Mouse (Mus musculus): ENCODE data around the gene St3gal6.

Gene St3gal6

DNA sequence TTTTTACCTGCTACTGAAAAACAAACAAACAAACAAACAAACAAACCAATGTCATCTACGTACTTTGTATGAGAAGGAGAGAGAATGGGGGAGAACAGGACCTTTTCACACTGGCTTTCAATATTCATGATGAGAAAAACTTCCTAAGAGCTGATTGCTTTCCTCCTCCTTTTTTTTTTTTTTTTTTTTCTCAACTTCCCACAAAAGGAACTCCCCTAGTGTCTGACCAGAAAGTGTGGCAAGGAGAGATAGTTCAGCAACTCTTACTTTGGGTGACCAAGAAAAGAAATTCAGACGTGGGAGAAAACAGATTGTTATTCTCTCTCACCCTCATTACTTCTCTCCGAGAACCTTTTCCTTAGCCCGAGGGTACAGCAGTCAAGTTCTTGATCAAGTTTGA, 2.9 kb downstream of the St3gal6 start:
- DNase-seq (ENCODE audit: low read depth) = no peak

DNA sequence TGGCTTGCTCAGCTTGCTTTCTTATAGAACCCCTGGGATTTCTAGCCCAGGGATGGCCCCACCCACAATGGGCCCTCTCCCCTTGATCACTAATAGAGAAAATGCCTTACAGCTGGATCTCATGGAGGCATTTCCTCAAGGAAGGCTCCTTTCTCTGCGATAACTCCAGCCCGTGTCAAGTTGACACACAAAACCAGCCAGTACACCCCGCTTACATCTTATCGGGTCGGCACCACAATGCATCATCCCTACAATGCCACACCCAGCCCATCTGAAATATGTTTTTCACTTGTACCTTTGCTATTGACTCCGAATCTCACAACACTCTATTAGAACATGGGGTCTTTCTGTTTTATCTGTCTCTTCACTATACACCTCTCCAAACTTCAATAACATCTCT, 3.6 kb downstream of the St3gal6 start:
- DNase-seq (ENCODE audit: low read depth) = no peak

DNA sequence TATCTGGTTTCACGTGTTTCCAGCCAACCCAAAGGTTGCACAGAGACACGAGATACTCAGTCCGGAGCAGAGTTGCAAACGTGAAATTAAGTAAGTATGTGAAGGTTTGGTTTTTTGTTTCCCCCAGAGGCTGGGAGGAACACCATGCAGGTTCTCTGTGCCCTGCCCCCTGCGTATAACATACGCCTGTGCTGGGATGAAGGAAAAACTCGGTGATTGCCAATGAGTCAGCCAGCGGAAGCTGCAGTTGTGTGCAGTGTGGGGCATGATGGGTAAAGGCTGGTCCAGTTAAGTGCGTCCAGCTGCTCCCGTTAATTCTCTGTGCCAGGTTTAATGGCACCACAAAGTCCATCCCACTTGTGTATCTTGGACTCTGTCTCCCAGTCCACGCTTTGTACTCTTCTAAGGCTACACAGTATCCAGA, 4.4 kb downstream of the St3gal6 start:
- no peak for DNase-seq (ENCODE audit: low read depth)

DNA sequence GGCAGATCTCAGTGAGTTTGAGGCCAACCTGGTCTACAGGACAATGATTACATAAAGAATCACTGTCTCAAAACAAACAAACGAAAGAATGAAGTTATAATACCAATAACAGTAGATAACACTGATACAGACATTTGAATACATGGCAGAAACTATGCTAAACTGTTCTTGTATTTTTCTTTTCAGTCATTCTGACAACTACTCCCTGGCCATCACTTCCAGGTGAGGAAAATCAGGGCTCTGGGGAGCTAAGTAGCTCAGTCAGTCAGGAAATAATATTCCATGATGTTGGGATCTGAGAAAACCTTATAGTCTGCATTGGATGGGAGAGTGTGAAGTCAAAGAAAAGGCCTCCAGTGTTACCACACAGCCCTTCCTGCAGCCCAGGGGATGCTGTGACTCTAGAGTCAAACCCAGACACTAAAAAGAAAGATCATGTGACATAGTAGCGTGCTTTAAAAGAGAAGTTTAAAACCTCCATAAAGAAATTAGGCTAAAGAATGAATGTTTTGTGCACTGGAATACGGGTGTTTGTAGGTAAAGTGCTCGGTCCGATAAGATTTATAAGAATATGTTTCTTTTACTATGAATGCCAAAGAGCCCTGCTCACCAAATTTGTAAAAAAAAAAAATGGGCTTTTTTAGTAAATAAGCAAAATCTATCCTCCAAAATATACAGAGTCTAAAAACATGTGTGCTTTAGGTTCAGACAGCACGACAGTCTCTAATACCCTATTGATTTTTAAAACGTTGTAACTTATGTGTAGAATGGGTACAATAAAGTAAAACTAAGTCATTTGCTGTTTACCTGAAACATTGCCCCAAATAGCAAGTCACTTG, 6.9 kb downstream of the St3gal6 start:
- no peak for DNase-seq (ENCODE audit: low read depth)

DNA sequence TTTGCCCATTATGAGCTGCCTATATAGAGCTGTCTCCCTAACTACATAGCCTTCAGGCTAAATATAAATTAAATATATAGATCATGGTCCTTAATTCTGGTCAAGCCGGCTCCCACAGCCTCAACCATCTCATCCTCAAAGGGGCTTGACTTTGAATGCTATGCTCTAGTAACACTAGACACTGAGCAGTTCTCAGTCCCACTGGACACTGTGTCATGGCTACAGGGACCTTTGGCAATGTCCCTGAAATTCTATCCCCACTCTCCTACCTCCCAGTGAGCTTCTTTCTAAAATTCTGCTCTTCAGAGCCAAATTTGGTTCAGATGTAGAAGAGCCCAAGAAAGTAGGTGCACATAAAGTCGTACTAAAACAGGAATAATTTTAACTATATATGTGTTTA, 7.9 kb downstream of the St3gal6 start:
- no peak for DNase-seq (ENCODE audit: low read depth)

DNA sequence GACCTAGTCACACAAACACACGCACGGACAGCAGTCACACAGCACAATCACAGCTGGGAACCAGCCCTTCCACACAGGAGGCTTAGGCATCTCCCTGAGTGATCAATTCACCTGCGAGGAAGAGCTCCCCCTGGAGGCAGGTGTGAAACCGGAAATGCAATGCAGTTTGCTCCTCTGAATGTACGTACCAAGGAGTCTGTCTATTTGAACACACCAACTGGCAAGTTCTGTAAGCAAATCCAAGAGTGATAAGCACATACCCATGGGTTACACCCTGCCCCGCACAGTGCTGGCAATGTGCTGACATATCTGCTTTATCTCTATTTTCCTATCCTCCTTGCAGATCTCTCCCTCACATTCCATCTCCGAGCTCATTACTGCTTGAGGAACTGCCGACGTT, 9.5 kb downstream of the St3gal6 start:
- DNase-seq (ENCODE audit: low read depth) = peak; percentile 29

DNA sequence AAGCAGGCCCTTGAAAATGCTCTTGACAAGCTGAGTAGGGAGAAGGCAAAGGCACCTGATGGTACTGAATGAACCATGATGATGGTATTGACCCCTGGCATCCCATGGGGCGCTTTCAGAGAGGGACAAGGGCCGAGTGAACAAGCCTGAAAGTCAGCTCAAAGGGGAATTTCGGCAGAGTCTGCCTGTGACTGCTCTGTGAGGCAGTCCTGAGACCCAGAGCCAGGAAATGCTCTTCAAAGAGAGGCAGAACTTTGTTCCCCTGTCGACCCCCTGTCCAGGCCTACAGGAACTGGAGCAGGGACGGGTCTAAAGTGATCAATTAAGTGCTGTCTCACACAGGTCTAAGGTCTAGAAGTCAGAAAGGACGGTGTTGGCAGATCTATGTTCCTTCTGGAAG, 10.3 kb downstream of the St3gal6 start:
- DNase-seq (ENCODE audit: low read depth) = no peak

DNA sequence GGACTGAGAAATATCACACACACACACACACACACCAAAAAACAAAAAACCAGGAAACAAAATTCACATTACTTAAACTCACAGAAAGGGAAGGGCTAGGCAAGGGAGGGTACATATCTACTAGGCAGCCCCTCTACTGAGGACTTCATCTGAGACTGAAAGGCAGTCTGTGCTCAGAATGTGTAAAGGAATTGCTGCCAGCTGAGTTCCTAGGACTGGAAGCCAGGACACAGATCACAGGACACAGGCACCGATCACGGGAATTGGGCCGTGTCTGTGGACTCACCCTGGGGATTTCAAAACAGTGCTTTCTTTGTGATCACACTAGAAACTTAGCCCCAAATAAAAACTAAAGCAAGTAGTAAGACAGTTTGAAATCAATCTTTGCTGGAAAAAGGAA, 11.2 kb downstream of the St3gal6 start:
- peak; percentile 9 for DNase-seq (ENCODE audit: low read depth)

DNA sequence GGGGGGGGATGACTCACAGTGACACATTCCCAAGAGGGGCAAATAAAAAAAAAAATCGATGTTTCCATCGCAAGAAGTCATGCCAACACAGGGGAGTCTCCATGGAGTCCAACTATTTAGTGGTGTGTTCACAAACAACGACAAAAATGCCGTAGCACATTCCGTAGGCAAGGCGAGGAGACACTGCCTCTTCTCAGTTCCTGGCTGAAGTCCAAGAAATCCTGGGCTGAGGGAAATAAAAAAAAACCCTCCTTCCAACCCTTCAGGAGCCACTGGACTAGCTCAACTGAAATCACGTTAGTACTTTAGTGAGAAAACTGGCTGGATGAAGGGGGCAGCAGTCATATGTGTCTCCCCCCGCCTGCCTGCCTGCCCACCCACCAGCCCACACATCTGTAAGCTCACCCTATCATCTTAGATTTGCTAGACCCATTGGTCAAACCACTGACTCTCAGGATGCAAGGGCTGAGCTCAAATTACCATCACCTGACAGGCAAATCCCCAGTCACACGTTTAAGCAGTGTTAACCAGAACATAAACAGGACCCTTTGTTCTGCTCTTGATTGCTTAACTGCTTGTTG, 11.8 kb downstream of the St3gal6 start:
- DNase-seq (ENCODE audit: low read depth) = peak; percentile 67

DNA sequence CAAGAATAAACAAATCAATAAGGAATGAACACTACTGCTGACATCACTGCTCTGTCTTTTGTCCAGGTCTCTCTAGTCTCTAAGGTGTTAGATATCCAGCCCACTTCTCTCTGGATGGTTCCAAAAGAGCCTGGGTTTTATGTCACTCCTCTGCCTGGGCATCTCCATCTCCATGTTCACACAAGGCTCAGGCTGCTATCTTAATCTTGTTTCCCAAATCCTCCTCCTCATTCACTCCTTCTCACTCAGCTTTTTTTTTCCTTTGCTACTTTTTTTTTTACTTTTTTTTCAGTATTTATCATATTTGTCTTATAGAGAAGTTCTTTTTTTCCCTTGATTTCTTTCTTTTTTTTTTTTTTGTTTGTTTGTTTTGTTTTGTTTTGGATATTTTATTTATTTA, 19.1 kb downstream of the St3gal6 start:
- DNase-seq (ENCODE audit: low read depth) = no peak

DNA sequence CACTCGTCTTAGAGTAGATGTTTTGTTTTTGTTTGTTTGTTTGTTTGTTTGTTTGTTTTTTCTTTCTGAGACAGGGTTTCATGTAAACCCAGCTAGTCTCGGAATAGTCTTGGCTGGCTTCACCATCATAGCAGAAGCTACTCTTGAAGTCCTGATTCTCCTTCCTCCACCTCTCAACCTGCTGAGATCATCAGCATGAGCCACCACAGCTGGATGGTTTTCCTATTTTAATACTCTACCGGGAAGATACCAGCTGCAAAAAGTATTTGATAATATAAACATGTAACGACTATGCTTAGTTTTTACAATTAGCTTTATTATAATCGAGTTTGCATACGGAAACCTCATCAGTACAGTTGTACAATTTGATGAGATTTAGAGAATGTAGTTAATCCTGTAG, 21.5 kb downstream of the St3gal6 start:
- no peak for DNase-seq (ENCODE audit: low read depth)

DNA sequence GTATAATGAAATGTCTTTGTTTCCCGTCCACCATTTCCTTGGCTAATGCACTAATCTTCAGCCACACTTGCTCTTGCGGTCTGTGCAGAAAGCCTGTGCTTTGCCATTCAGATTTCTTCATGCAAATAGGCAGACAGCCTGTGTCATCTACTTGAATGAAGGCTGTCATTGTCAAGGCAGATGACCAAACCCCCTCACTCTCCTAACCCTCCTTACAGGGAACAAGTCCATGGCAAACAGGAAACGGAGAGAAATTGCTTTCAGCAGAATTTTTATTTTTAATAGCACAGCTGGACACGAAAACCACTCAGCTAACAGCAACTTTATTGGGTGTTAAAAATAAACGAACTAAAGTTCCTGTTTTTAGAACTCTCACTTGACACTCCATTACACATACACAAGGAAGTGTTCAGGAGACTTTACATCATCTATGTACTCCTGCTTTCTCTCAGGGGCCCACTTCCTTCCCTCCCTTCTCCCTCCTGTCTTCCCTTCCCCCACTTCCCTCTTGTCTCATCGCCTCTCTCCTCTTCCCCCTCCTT, 22.2 kb downstream of the St3gal6 start:
- no peak for DNase-seq (ENCODE audit: low read depth)

DNA sequence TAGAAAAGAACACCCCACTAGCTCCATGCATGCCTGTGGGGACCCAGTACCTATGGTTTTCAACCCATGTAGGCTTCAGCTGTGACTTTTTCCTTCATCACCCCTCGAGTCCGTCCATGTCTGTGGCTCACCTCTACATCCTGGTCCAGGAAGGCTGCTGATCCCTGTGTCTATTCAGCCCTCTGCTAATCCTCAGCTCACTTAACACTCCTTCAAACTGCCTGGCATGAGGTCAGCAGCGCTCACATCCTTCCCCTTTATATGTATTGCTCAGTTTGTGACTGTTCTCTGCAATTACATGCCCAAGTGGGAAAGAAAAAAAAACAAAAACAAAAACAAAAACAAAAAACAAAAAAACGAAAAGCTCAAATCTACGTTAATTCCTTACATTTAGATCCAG, 24.4 kb downstream of the St3gal6 start:
- no peak for DNase-seq (ENCODE audit: low read depth)

DNA sequence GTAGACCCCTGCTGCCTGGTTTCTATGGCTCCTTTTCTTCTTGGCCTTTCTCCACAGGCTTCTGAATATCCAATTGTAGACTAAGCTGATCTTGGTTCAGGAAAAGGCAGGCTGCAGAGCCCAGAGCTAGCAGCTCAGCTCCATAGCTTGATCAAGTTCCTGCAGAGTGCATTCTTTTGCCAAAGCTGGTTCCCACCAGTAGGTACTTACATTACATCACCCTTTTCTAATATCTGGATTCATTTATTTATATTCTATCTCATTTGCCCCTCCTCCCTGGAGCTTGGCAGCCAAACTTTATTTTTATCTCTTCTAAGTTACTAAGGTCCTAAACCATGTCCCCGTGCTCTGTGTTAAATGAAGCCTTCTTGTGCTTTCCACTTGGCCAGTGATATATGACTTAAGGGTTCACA, 24.9 kb downstream of the St3gal6 start:
- no peak for DNase-seq (ENCODE audit: low read depth)

DNA sequence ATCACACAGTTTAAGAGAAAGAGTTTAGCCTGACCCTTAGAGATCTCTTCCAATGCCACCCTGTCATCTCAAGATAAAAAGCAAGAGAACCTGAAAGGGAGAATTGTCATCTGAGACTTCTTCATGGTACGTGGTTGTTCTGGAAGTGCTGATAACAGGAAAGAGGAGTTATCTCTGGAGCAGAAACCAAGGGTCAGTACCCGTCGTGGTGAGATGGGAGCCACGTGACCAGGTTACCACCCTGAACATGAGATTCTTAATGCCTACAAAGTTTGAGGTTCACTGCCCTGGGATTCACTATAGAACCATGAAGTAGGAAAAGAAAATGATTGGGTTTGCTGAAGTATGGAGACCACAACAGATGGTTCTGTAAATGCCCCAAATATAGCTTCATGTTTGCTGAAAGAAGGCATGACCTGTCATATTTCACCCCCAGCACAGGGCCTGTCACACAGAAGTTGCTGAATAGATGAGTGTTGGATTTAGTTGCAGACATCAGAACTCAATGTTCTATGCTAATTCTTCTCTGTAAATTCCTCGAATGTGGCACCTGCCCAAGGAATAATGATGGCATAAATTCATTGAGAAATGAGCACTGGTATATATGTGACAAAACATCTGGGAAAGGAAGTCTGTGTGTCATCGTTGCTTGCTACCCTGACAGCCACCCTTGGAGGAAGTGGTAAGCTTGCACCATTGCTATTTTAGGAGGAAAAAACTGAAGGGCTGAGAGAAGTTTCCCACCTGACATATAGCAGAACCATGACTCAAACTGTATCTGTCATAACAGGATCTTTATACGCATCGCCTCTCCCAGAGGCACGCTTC, 25.9 kb downstream of the St3gal6 start:
- DNase-seq (ENCODE audit: low read depth) = no peak

DNA sequence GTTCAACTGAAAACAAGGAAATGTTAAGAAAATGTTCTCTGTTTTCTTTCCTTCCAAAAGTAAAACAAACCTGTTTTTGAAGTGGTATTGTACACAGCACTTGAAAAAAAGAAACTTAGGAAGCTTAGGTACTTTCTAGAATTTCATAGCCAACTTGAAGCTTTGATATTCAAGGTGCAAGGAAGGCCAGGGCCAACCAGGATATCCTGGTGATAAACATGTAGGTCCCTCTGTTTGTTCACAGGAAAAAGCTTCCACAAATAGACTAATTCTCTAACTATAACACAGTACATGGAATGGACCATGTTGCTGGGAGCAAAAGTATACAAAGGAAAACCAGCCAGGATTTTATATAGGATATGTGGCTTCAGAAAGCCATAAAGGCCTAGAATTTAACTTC, 27.3 kb downstream of the St3gal6 start:
- DNase-seq (ENCODE audit: low read depth) = no peak

DNA sequence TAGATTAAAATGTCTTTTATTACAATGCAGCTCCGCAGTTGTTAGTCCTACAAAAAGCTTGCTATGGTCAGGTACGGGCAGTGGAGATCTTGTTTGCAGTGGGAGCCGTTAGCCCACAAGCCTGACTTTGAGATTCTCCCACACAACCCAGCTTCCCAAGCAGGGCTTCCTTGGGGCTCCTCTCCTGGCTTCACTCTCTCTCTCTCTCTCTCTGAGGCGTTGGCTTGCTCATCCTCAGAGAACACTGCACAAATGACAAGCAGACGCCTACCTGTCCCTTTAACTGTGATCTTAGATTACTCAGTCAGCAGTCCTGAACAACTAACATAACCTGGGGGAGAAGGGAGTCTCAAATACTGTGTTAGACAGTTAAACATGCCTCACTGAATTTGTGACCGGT, 36.2 kb downstream of the St3gal6 start:
- DNase-seq (ENCODE audit: low read depth) = no peak

DNA sequence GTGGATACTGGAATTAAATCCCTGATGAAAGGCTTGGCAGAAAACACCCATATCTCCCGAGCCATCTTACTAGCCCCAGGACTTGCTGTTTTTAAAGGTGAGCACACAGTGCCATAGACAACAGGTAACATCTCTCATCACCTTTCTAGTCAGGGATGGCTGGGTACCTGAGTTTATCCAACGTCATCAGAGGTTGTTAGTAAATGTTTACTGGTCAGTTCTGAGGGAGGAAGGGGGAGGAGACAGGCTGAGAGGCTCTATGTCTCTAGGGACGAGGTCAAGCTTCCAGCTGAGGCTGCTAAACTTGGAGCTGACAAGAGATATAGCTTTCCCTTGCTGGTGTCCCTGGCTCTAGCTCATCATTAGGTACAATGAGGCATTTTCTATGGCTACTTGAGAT, 41.7 kb downstream of the St3gal6 start:
- DNase-seq (ENCODE audit: low read depth) = no peak

DNA sequence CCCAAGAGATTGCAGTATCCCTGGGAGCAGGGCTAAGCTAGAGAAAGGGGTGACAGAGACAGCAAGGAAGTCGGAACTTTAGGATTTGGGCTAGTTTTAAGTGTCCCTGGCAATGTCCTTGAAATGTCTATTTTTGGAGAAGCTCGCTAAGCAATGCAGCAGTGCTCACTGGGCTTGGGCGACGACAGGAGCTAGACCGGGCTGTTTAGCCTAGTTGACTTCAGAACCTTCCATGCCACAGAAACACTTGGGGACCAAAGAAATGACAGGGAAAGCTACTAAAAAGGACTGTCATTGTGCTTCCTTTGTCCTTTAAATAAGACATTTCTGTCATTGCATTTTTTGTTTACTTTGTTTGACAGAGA, 42.2 kb downstream of the St3gal6 start:
- DNase-seq (ENCODE audit: low read depth) = no peak

DNA sequence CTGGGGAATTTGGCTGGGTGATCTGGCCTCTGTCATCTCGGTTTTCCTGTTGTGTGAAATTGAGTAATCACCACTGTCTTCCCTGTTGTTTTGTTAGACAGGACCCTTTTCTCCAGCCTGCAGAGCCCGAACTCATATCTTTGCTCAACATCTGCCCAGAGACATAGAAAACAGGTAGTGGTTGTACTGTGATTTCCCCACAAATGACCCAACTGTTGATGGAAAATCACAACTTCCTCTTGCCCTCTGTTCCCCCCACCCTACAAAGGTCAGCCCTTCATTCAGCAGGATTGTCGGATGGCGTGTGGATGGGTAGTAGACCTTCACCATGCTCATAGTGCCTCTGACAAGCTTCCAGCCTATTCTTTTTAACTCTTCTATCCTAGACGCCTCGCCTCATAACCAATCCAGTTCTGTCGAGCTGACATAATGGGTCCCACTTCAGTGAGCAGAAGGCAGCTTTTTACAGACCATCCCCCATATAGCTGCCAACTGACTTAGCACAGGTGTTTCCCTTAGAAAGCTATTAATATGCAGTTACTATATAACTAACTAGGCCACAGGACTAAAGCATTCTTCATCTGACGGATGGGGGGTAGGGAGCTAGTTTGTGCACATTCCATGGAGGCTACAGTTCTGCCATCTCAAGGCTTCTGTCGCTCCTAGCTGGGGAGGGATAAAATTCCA, 42.7 kb downstream of the St3gal6 start:
- DNase-seq (ENCODE audit: low read depth) = no peak

DNA sequence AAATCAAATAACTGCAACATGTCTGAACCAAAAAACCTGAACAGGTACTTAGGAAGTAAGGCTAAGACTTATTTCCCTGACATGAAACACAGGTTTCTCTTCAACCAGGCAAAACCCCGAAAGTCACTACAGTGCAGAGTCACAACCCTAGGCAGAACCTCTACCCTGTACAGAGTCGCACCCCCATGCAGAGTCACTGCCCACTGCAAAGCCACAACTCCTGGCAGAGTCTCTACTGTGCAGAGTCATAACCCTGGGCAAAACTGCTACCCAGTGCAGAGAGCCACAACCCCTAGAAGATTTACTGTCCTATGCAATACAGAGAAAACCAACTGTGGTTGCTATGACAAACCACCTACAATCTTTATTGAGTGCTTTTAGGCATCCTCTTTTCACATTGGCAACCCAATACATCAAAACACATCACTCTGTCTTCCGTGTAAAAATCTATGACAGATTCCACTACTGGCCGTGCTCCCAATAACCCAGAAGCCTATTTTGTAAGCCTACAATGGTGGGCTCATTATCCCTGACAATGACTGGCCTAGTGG, 44.1 kb downstream of the St3gal6 start:
- no peak for DNase-seq (ENCODE audit: low read depth)

DNA sequence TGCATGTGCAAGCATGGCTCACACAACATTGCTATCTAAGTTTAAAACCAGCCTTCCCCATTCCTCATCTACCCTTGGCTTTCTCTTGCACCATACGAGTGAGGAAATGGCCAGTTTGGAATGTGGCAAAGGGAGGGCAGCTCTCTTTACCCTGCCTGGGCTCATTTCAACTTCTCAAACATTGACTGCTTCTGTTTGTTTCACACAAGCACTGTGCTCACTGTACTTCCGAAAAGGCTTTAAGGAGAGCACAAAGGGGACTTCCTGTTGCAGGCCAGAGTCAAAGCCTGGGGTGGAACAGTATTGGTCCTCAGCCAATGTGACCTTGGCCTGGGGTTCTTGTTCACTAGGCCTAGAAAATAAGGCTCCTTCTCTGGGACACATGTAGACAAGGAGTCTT, 47.7 kb downstream of the St3gal6 start:
- DNase-seq (ENCODE audit: low read depth) = no peak
